Mouse (Mus musculus) ES-Bruce4 (cell line): ENCODE results near the gene Odf4. TPM values are rescaled to one million over a fixed set of nuclear protein-coding genes. Genes with fewer than 3 reads are reported as not detected.
A peak's percentile ranks its signal among the peaks of the same experiment; 100 is the strongest.

Experiments used
- H3K27ac ChIP-seq: 2 replicates; pipeline ENCODE4 v1.5.1; 2012; ENCODE audit warnings: low read length, inconsistent platforms; ENCODE audit not compliant: insufficient read depth
- H3K27me3 ChIP-seq: 2 replicates; pipeline ENCODE4 v1.6.1; 2012; ENCODE audit warnings: mild to moderate bottlenecking, low read length, inconsistent platforms; ENCODE audit not compliant: control insufficient read depth, poor library complexity, insufficient read depth, severe bottlenecking
- H3K36me3 ChIP-seq: 2 replicates; pipeline ENCODE4 v1.6.1; 2012; ENCODE audit warnings: inconsistent platforms, mild to moderate bottlenecking, low read length, moderate library complexity; ENCODE audit not compliant: control insufficient read depth, poor library complexity, insufficient read depth, severe bottlenecking
- H3K4me1 ChIP-seq: one replicate; pipeline ENCODE4 v1.8.1; 2011; ENCODE audit warnings: low read length; ENCODE audit not compliant: control insufficient read depth, insufficient read depth
- H3K4me3 ChIP-seq: 2 replicates; pipeline ENCODE4 v1.5.1; 2011; ENCODE audit warnings: low read depth, mild to moderate bottlenecking, low read length
- H3K9ac ChIP-seq: 2 replicates; pipeline ENCODE4 v1.6.1; 2012; ENCODE audit warnings: low read depth, mild to moderate bottlenecking, inconsistent platforms; ENCODE audit not compliant: poor library complexity, severe bottlenecking
- H3K9me3 ChIP-seq: replicated peaks from 2 replicates; pipeline ENCODE4 v1.6.1; 2012; ENCODE audit warnings: mild to moderate bottlenecking, low read length, inconsistent platforms; ENCODE audit not compliant: control insufficient read depth, poor library complexity, insufficient read depth, severe bottlenecking
- CTCF ChIP-seq: IDR thresholded peaks from one replicate; pipeline ENCODE4 v1.8.1; 2011; ENCODE audit warnings: low read depth, low read length
- EP300 ChIP-seq: IDR thresholded peaks from 2 replicates; pipeline ENCODE4 v1.6.1; 2011; ENCODE audit warnings: low read depth, low read length; ENCODE audit not compliant: insufficient read depth
- POLR2A ChIP-seq: IDR thresholded peaks from one replicate; pipeline ENCODE4 v1.8.1; 2011; ENCODE audit warnings: low read length; ENCODE audit not compliant: insufficient read depth
- polyA plus RNA-seq: library from polyadenylated mRNA; stranded (reverse); fragments of >200 nt; gene quantifications from 2 replicates; pipeline ENCODE4 v1.2.4, GENCODE M21; 2011; ENCODE audit warnings: low read depth; ENCODE audit not compliant: missing spikeins, insufficient read depth, insufficient read length

Gene Odf4
- polyA plus RNA-seq, 1 experiment, result not detected

- H3K4me1 ChIP-seq, result no peaks in the 10 kb centered on the region
- H3K9me3 ChIP-seq, result no peaks in the 10 kb centered on the region
- no peaks in the 10 kb centered on the region for H3K27me3 ChIP-seq
- H3K9ac ChIP-seq, result peak overlapping the region; percentile 96
- peak overlapping the region; percentile 95 for H3K4me3 ChIP-seq
- H3K36me3 ChIP-seq, result peaks cover 52% of the 10 kb centered on the region
- TF ChIP-seq POLR2A (no peak), EP300 (no peak), CTCF (no peak)
- H3K27ac ChIP-seq, result peak overlapping the region; percentile 68
These were observed 24.5 kb downstream of the Odf4 start for GRCm38 (mm10) chr11:68902367-68902766.

DNA sequence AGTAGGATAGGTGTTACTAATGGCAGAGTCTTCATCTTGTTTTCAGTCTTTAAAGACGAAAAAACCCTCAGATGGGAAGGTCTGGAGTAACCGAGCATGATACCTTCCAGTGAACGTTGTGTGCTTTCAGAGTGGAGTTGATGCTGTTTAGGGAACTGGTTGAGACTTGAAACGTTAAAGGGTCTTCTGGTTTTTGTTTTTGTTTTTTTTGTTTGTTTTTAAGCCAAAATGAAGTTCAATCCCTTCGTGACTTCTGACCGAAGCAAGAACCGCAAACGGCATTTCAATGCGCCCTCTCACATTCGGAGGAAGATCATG is 24.9 kb downstream of the Odf4 start:
- no peak for TF ChIP-seq POLR2A
- no peaks in the 10 kb centered on the region for H3K4me1 ChIP-seq
- H3K36me3 ChIP-seq, result peaks cover 50% of the 10 kb centered on the region
- no peaks in the 10 kb centered on the region for H3K27me3 ChIP-seq
- peak overlapping the region; percentile 96 for H3K9ac ChIP-seq
- no peaks in the 10 kb centered on the region for H3K9me3 ChIP-seq
- peak overlapping the region; percentile 68 for H3K27ac ChIP-seq
- H3K4me3 ChIP-seq, result peak overlapping the region; percentile 95

GRCm38 (mm10) chr11:68901351-68902046 is 25.4 kb downstream of the Odf4 start, which contains the start of gene Rpl26:
Gene Rpl26 (plus strand): TSS chr11:68901583.
- Histone ChIP-seq H3K9ac (peak within 1 kb of the TSS; percentile 96), H3K4me1 (no peaks in the 10 kb centered on the region), H3K36me3 (peaks cover 47% of the 10 kb centered on the region), H3K9me3 (no peaks in the 10 kb centered on the region), H3K27me3 (no peaks in the 10 kb centered on the region), H3K4me3 (peak within 1 kb of the TSS; percentile 95), H3K27ac (peak within 1 kb of the TSS; percentile 68)
- peak; percentile 86 for TF ChIP-seq CTCF
- no peak for TF ChIP-seq EP300
- TF ChIP-seq POLR2A, result peak; percentile 88

- Histone ChIP-seq H3K27ac (no peak overlapping the region), H3K27me3 (no peaks in the 10 kb centered on the region), H3K4me3 (peak overlapping the region; percentile 57), H3K9ac (peak overlapping the region; percentile 53), H3K9me3 (no peaks in the 10 kb centered on the region), H3K36me3 (peaks cover 40% of the 10 kb centered on the region), H3K4me1 (no peaks in the 10 kb centered on the region)
- TF ChIP-seq CTCF (no peak), POLR2A (no peak), EP300 (no peak)
These were observed 26.1 kb downstream of the Odf4 start for GRCm38 (mm10) chr11:68900519-68901350.

DNA sequence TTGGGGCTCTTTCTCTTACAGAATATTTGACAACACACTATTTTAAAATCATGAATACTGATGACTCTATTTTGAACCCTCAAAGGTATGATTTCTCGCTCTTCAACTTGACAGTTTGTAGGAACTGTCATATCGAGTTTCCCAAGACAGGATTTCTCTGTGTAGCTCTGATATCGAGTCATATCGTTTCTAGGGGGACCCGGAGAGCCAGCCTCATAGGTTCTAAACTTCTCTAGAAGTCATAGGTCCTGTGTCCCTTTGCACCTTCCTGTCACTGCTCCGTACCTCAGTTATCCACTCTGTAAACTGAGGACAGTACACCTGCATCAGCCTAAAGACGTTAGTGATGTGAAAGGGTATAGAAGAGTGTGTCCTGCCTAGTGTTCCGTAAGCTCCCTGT is 27.1 kb downstream of the Odf4 start:
- no peak overlapping the region for H3K27ac ChIP-seq
- peaks cover 30% of the 10 kb centered on the region for H3K36me3 ChIP-seq
- no peaks in the 10 kb centered on the region for H3K9me3 ChIP-seq
- H3K4me1 ChIP-seq, result no peaks in the 10 kb centered on the region
- H3K4me3 ChIP-seq, result no peak overlapping the region
- TF ChIP-seq CTCF (no peak), EP300 (no peak), POLR2A (no peak)
- no peak overlapping the region for H3K9ac ChIP-seq
- no peaks in the 10 kb centered on the region for H3K27me3 ChIP-seq

DNA sequence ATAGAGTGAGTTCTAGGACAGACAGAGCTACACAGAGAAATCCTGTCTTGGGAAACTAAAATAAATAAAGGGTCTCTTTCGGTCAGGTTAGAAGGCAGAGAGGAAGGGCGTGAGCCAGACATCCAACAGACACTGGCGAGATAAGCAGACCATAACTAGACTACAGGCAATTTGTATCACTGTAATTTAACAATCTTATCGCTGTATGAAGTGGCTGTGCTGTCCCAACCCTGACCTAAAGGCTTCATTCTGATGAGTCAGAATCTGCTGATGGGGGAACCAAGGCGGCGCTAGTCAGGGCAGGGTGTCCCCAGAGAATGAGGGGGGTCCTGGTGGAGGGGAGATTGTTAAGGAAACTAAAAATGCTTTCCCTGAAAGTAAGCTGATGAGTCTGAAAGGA is 28.1 kb downstream of the Odf4 start:
- H3K27ac ChIP-seq, result no peak overlapping the region
- no peaks in the 10 kb centered on the region for H3K9me3 ChIP-seq
- H3K4me1 ChIP-seq, result no peaks in the 10 kb centered on the region
- H3K9ac ChIP-seq, result no peak overlapping the region
- H3K27me3 ChIP-seq, result no peaks in the 10 kb centered on the region
- H3K4me3 ChIP-seq, result no peak overlapping the region
- TF ChIP-seq POLR2A (no peak), EP300 (no peak), CTCF (no peak)
- H3K36me3 ChIP-seq, result peaks cover 20% of the 10 kb centered on the region
